Mouse (Mus musculus): ENCODE measurements at regions not wholly inside any gene's neighbourhood (a gene's known extent, or its start where the extent isn't known, plus 50 kb on each side); places are given as distances from the start of the nearest gene placed in this dataset.

DNA sequence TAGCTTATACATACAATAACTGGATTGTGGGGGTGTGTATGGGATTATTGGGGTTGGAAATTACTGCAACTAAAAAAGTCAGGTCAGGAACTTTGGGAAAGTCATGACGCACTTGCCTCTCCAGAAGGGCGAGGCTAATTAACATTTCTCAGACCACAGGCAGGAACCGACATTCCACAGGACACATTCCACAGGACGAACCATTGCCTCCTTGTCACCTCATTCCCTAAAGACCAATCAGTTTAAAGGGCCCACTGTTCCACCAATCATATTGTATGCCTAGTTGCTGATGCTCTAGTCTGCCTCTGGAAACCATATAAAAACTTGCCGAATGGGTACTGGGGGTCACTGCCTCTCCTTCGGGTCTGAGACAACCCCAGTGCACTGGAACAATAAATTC lies 113.0 kb upstream of the Pcgf5 start:
- no peak for TF ChIP-seq POLR2AphosphoS5 (IDR thresholded peaks at IDR 0.05; ENCODE audit: insufficient replicate concordance, low read depth, low read length)
- TF ChIP-seq CTCF (IDR thresholded peaks at IDR 0.05; ENCODE audit: low read depth, low read length): no peak

Measured in G1E (cell line).